Mouse (Mus musculus): Measurements from ENCODE around the gene Cacna1c. TPM values are rescaled to one million over a fixed set of nuclear protein-coding genes. Genes with fewer than 3 reads are reported as not detected.

Gene Cacna1c
- total RNA-seq, 2 experiments from 2014 or later = 2.1 to 2.7 TPM

DNA sequence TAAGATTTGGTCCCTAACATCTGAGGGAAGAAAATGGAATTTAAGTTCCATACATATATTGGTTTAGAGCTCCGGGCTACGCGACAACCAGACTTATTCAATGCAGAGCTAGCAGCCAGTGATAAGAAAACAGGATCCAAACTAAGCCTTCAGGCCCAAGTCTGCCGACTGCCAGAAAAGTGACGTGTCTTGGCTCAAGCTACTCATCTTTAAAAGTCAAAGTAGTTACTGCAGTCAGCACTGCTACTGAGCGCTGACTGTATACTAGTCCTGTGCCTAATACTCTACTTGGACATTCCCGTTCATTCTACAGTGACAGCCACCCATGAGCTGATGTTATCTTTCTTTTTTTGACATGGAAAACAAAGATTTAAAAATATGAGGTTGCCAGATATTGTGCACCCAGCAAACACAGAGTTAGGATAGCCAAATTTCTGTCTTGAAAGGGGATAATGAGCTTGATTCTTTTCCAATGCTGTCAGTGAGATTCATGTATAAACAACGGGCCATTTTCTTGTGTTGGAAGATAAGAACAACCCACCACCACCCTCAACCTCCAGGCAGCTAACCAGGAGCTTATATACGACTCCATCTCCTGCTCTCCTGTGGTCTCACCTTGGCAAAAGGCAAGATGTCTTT is 456.1 kb downstream of the Cacna1c start:
- peak; percentile 37 for DNase-seq

DNA sequence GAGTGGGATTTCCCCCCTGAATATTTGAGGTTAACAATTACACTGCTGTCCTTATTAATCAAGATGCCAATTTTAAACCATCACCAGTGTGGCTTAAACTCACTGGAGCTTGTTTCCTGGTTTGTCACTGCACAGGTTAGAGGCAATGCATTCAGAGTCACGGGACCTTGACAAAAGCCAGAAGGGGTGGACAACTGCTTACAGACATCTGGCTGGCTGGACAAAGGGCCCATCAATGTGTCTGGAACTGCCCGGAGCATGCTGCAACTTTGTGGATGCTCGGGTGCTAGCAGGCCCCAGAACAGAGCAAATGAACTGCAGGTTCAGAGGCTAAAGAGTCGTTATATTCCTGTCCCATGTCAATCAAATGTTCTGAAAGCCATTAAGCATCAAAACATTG is 456.9 kb downstream of the Cacna1c start:
- peak; percentile 13 for DNase-seq

DNA sequence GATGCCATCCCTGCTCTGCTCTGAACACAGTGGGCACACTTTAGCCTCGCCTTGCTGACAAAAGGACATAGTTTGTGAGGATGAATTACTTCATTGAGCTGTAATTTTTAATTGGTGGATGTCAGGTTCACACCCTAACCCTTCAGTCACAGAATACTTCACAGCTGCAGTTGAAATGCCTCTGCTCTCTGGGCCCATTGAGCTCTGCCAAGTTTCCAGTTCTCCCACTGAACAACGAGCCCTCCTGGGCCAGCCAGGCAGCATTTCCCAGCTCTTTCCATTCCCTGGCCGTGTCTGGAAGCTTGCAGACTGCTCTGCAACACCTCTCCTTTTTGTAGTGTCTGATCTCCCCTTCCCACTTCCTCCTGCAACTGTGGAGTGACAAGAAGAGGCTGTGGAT is 457.6 kb downstream of the Cacna1c start:
- DNase-seq = no peak

DNA sequence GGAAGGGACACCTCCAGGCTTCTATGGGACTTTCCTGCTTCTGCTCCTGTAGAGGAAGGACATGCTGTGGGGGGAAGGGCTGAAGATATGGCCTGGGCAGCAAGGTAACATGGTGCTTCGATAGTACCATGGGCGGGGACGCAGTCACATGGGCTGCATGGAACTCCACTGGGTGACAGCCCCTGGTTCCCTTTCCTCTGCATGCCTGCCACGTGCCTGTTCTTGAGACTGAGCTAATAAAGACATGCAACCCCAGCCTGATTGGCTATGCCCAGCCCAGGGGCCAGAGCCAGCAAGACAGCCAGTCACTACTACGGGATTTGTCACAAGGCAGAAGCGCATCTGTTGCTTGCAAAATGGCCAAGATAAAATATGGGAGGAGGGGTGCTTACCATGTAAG is 459.1 kb downstream of the Cacna1c start:
- no peak for DNase-seq

DNA sequence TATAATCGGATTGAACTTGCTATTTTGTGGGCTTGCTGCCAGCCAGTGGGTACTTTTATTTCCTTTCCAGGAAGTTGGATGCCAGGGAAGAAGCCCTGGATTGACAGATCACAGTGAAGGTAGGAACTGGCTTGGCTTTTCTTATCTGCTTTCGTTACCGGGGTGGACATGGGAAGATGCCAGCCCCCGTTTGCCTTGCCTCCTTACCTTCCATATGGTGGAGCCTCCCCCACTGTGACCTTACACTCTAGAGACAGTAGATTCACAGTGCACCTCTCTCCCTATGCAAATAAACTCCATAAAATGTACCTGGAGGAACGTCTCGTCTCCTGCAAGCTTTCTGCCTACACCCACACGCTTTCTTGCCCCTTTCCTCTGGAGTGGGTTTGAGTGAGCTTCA is 459.7 kb downstream of the Cacna1c start:
- no peak for DNase-seq

DNA sequence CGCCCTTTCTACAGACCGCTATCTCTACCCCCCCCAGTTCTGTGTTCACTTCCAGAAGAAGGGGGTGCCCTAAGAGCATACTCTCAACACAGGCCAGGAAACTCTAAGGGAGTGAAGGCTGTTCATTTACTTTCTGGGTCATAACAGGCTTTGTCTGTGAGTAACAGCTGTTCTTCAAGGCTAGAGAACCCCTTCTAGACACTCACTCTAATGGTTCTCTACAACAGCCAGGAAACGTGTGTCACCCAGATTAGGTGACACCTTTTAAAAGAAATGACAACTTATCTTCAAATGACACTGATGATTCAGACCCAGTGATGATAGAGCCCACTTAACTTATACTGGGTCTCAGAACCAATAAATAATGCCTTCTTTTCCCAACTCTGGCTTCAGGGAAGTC is 461.1 kb downstream of the Cacna1c start:
- no peak for DNase-seq

DNA sequence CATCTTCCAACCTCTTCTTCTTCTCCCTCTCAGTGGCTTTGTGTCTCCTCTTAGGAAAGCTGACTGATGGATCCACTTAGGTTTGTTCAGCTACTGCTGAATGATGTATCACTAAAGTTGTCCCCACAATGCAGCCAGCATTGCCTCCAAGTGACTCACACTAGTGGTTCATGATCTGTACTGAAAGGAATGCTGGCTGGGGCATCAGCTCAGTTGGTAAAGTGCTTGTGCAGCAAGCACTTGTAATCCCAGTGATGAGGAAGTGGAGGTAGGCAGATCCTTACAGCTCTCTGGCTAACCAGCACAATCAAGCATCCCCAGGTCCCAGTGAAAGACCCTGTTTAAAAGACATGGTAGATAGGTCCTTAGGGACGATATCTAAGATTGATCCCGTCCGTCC is 464.3 kb downstream of the Cacna1c start:
- DNase-seq = no peak

DNA sequence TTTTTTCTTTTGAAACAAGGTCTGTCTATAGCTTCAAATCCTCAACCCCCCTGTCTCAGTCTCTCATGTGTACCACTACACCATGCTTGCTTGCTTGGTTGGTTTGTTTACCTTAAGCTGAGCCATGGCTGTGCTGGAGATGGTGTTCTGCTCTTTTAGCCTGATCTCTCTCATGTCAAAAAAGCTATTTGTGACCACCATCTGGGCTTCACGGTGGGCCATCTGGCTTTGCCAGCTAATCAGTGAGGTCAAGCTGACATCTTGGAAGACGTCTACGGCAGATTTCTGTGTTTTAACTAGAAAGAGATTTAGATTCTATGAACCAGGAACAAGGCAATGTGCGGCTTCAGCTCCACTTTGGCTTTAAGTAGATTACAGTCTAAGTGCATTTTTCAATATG is 471.3 kb downstream of the Cacna1c start:
- DNase-seq = no peak

DNA sequence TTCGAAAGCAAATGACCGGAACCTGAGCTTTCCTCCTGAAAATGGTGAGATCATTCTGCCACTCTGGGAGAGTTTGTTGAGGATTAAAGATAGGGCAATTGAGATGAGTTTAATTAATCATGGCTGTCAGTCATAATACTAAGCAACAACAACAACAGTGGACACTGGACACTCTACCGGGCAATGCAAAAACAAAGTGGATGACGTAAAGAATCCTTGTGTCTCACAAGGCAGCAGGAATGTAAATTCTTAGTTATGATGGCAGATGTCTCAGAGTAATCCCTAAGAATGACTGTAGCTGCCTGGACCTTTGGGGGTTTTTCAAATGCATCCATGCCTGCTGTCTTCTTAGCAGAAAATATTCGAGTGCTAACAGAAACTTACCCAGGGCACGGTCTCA is 471.8 kb downstream of the Cacna1c start:
- no peak for DNase-seq

DNA sequence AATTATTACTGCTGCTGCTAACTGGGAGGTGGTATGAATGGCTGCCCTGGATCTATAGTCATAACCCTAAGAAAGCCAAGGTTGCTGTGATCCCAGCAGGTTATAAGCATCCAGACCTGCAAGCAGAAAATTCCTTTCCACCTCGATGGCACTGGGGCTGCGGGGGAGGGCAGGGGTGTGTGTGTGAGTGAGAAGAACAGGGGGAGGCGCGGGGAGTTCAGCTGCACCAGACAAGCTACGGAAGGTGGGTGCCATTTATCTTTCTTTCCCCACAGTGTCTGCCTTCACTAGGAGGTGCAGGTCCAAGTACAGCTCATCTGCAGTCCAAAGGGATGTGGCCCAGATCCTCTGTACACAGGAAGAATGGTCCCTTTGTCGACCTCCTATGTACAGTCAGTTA is 473.9 kb downstream of the Cacna1c start:
- DNase-seq = no peak

DNA sequence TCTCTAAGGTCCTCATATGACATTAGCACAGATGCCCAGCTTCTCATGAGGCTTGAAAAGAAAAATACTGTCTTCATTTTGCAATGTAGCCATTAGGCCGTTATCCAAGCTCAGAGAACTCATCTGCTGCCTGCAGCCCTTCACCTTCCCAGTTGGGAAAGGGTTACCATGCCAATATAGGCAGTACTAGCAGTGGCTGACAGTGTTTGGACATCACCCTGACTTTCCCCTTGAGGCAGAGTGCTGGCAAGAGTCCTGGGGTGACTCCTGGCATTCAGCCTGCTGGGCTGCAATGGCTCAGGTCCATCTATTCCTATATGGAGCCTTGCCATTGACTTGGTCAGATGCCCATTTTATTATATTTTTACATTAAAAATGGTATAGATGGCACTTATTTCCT is 476.7 kb downstream of the Cacna1c start:
- no peak for DNase-seq

DNA sequence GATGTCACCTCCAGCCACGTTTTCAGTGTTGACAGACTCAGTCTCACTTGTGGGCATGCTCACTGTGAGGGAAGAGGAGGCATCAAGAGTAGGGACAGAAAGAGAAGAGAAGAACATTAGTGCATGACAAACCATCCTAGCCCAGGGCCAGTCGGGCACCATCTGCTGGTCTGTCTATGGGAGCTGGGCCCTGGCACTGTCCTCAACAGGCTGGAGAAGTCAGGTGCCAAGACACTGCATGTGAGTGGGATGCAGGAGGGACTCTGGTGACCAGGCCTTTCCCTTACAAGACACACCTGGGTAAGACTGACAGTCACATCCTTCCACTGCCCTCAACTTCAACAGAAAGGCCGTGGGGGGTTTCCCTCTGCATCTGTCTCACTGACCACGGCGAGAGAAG is 482.9 kb downstream of the Cacna1c start:
- DNase-seq = no peak

DNA sequence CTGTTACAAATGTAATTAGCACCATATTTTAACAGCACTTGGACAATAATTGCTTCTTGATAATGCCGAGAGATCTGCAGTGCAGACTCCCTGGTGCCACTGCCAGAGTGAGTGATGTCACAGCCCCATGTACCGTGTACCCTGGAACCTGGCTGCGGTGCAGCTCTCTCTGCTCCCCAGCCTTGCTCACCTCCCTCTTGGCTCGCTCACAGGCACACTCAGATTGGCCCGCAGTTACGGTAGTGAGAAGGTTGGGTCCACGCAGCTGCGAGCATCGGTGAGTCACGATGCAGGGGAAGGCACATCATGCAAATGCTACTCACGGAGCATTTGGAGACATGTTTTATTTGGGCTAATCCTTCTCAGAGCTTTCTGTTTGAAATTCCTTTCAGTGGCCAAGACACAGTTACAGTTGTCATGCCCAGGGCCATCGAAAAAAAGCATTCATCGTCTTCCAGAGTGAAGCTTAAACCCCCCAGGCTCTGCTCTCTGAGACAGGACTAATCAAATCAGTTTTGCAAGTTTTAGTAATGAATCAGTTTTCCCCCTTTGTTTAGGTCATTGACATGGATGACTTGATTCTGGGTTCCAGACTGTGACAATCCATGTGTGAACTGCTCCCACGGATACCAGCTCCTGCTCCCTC is 484.4 kb downstream of the Cacna1c start:
- no peak for DNase-seq

DNA sequence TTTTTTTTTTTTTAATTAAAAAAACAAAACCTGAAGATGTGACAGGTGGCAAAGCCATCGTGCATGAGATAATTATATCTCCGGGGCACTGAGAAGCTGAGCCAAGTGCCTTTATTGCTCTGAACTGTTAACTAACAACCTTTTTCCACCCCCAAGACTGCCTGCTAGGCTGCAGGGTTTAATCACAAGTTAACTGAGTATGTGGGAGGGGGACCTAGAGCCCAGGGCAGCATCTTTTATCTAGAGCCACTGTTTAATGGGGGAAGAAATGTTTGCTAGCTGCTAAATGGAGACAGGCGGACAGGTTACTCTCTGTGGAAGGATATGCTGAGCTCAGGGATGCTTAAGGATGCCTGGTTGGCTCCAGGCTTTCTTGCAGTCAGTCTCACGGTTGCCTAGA is 489.2 kb downstream of the Cacna1c start:
- no peak for DNase-seq

DNA sequence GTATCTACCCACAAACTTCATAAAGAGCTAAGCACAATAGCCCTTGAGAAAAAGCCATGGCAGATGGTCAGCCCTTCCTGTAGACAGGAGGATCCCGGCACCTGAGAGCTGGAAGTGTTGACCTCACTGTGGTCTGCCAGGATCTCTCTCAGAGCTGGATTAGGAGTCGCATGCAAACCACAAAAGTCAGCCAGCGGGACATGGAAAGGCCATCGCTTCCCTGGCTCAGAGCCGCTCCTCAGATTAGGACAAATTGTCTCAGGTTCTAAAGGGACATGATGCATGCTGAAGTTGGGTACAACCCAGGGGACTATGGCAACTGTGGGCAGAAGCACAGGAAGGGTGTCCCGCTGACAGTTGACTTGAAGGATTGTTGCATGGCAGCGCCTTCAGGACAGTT is 490.4 kb downstream of the Cacna1c start:
- DNase-seq = no peak

DNA sequence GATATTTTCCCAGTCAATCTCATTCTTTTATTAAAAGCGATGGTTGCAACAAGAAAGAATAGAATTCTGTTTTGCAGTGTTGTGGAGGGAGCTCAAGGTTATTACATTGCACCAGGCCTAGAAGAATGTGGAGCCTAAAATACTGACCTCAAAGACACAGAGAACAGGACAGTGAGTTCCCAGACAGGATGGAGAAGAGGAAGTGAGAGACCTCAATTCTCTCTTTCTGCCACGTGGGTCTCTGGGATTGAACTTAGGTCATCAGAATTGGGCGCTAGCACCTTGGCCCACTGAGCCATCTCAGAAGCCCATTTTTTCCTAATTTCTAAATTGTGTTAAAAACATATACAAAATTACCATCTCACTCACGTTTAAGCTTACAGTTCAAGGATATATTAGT is 501.6 kb downstream of the Cacna1c start:
- no peak for DNase-seq

DNA sequence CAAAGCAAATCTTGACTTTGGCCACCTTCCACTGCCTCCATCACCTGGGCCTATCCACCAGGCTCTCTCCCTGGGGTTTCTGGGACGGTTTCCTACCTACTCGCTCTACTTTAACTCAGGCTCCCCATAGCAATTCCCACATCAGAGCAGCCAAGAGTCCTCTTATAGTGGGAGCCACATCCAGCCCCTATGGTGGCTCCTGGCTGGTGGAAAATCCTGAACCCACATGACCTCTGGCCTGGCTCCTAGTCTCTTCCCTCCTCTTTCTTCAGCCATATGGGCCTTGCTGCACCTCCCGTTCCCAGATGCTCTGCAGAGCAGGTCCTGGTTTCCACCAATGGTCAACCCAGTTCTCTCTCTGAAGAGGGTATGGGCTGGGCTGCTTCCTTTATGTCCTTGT is 506.8 kb downstream of the Cacna1c start:
- no peak for DNase-seq

DNA sequence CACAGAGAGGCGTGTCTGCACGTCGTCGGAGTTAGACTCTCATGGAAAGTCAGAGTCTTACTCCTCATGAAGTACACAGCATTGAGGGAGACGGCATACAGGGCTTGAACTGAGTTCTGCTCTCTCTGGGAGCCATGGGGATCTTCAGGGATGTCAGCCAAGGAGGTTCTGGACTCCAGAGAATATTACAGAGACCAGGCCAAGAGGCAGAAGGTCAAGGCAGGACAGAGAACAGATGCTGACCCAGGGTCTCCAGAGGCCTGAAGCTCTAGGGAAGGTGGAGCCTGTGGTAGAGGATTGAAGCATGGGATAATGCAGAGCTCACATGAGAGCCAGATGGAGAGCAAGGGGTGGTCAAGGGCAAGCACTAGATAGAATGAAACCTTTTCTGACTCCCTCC is 507.4 kb downstream of the Cacna1c start:
- DNase-seq = peak; percentile 33

DNA sequence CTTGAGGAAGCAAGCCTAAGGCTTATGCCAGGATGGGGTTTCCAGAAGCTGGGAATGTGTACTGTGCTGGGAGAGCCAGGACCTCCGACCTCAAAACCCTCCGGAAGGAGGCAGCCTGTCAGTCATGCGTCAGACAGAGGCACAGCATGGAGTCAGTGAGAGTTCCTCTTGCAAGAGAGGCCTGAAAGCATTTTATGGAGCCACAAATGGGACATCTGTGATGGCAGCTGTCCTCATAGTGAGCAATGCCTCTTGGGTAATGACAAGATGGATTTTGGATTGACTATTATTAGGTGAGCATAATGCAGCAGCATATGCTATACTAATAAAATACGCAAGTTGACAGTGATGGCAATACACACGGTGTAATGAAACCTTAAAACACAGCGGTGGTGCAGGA is 515.4 kb downstream of the Cacna1c start:
- no peak for DNase-seq

DNA sequence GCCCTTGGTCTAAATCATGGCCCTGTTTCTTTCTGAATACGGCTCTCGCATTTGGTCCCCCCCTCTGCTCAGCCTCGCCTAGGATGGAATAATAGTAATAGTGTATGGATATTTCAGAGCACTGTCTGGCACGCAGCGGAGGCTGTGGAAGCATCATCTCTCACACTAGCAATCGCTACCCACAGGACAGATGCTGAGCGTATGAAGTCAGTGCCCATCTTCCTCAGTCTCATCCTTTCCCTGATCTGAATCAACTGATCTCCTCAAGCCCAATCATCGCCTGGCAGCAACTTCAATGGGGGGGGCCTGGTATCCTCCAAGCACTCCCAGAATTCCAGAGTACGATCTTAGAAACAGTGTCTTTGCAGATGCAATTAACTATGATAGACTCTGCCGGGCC is 518.2 kb downstream of the Cacna1c start:
- no peak for DNase-seq

DNA sequence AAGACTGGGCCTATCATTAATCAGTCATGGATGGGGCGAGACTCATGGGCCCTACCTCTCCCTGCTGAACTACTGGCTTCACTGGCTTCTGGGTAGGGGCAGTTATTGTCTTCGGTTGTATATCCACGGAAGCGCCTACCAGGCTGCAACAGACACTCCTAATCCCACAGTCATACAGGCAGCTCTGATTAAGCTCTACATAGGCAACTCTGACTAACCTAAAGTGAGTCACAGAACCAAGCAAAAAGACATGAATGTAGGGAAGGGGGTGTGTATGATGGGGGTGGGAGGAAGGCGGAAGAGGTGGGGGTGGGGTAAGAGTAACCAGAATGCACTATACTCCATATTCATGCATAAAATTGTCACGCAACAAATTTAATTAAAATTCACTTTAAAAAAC is 518.9 kb downstream of the Cacna1c start:
- no peak for DNase-seq

DNA sequence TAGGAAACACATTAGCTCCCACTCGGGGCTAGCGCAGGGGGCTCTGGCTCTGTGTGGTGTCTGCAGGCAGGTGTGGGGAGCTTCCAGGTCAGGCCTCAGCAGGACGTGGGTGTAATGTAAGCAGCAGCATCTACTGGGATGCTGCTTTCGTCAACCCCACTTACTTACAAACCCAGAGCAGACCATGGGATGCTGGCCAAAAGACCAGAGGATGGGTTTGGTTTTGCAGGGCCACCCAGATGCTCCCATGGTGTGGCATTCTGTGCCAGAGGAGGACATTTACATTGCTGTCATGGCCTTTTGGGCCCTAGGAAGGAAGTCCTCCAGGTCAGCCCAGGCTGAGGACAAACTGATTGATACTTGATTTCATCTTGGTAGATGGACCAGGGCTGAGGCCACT is 521.4 kb downstream of the Cacna1c start:
- no peak for DNase-seq

DNA sequence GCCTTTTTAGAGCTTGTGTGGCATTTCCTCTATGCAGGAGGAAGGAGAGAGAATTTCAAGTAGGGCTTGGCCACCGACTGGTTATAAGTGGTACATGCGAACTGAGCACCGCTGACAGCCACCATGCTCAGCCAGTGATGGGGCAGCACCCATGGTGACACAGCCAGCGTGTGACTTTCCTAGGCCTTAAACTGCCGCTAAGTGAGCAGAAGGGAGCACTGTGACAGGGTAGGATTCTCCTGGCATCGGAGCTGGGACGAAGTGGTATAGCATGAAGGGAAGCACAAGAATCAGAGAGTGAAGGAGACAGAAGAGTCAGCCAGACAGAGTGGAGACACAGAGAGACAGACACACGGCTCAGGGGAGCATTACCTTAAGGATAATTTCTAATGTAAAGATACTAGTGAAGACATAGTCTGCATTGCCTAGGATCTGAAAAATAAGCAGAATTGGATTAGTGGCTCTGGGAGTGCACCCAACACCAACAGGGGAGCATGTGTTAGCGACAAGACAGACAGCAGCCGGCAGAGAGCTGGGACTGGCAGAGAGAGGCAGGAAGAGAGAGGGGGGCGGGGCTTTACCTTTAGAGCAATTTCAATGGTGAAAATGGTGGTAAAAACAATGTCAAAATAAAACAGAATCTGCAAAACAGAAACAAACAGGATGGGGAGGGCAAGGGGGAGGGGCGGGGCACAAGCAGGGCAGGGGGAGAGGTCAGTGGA is 522.1 kb downstream of the Cacna1c start:
- DNase-seq = no peak

DNA sequence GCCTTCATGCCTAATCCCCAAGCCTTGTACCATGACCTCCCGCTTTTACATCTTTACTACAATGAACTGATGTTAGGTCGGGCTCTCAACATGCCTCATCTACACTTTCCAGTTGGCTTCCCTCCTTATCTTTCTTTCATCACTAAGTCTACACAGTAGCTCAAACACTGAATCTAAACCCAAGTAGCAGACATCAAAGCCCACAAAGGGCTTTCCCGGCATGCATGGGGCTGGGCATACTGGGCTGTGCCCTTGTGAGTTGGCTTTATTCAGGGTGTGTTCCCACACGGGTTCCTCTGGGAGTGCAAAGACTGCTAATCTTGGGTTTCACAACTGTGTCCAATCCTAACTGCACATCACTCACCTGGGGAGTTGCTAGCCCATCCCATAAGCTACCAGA is 542.9 kb downstream of the Cacna1c start:
- no peak for DNase-seq

Data from gastrocnemius, postnatal 25 days (tissue).